Mouse (Mus musculus): ENCODE measurements around the gene Boll. TPM values are rescaled to one million over a fixed set of nuclear protein-coding genes. Genes with fewer than 3 reads are reported as not detected.

Gene Boll
- polyA plus RNA-seq, 1 experiment from 2014 or later, result 0.07 TPM

DNA sequence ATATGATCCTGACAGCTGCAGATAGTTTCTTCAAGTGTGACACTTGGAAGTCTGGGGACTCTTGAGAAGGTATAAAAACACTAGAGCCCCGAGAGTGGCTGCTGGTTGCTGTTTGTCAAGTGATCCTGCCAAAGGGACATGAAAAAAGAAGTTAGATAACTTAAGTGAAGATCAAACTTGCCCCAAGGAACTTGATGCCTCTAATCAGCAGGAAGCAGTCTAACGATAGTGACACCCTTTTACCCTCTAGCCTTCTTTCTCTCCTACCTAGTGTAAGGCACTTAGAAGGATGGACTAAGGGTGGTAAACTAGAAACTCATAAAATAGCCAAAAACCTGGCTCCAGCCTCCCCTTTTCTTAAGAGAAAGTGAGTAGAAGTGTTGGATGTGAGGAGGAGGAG lies 98.9 kb downstream of the Boll start:
- no peak for ATAC-seq
- H3K9me3 ChIP-seq (ENCODE audit: low read length), result no peaks in the 10 kb centered on the region
- H3K4me1 ChIP-seq (ENCODE audit: insufficient read depth), result no peaks in the 10 kb centered on the region
- H3K4me3 ChIP-seq (ENCODE audit: low read depth, low read length), result no peak overlapping the region
- H3K4me2 ChIP-seq (ENCODE audit: low read depth, low read length), result no peak overlapping the region
- WGBS (ENCODE audit: insufficient replicate concordance), result 22% methylated on average over 2 of the region's 2 CpGs
- H3K36me3 ChIP-seq (replicated peaks; ENCODE audit: insufficient read depth, low read length), result no peaks in the 10 kb centered on the region
- no peaks in the 10 kb centered on the region for H3K27me3 ChIP-seq (ENCODE audit: insufficient read depth, low read length)
- TF ChIP-seq CTCF (IDR thresholded peaks at IDR 0.05; ENCODE audit: low read depth) (no peak), EP300 (IDR thresholded peaks at IDR 0.05; ENCODE audit: low read depth) (no peak)
- H3K9ac ChIP-seq (replicated peaks), result no peak overlapping the region
- H3K27ac ChIP-seq (ENCODE audit: low read depth), result no peak overlapping the region
- DNase-seq, result no peak

DNA sequence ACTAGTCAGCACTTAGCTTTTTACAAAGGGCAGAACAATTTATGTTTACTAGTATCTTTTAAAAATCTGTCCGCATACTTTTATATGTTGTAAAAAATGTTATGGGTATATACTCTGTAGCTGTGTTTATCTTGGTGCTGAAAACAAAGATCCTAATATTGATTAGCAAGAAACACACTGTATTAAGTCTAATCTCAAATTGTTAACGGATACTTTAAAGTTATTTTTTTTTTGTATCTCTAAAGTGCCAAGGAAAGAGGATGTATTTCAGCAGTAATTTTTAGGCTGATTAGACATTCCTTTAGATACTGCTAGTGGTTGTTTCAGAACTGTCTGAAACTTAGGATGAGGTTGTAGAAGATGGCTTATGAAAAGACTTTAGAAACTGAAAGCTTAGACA lies 116.9 kb downstream of the Boll start:
- Histone ChIP-seq H3K4me1 (ENCODE audit: insufficient read depth) (no peaks in the 10 kb centered on the region), H3K27ac (ENCODE audit: low read depth) (no peak overlapping the region), H3K4me3 (ENCODE audit: low read depth, low read length) (no peak overlapping the region), H3K9me3 (ENCODE audit: low read length) (no peaks in the 10 kb centered on the region), H3K36me3 (replicated peaks; ENCODE audit: insufficient read depth, low read length) (0 out of 2 replicates have a peak, but pooled peaks cover 2% of the 10 kb centered on the region), H3K27me3 (ENCODE audit: insufficient read depth, low read length) (no peaks in the 10 kb centered on the region), H3K4me2 (ENCODE audit: low read depth, low read length) (no peak overlapping the region), H3K9ac (replicated peaks) (no peak overlapping the region)
- WGBS (ENCODE audit: insufficient replicate concordance), result 70% methylated on average over 2 of the region's 2 CpGs
- DNase-seq (no peak), ATAC-seq (no peak)
- no peak for TF ChIP-seq CTCF (IDR thresholded peaks at IDR 0.05; ENCODE audit: low read depth)
- no peak for TF ChIP-seq EP300 (IDR thresholded peaks at IDR 0.05; ENCODE audit: low read depth)

DNA sequence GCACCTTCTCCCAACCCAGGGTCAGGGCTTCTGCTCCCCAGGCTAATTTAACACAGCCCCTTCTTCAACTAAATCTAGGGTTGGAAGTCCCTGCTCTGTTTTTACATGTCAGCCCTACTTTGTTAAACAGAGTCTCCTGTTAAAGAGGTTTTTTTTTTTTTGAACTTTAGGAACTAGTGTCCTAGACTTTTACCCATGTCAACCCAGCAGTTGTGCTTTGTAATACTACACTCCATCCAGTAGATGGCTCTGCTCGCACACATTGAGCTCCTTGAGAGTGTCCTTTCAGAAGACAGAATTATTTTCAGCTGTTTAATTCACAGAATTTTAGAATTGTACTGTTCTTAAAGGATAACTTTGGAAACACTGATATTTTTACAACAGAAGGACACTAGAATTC lies 124.0 kb downstream of the Boll start:
- TF ChIP-seq EP300 (IDR thresholded peaks at IDR 0.05; ENCODE audit: low read depth), result no peak
- TF ChIP-seq CTCF (IDR thresholded peaks at IDR 0.05; ENCODE audit: low read depth), result peak; percentile 88
- ATAC-seq, result no peak
- Histone ChIP-seq H3K9ac (replicated peaks) (no peak overlapping the region), H3K27ac (ENCODE audit: low read depth) (no peak overlapping the region), H3K4me3 (ENCODE audit: low read depth, low read length) (peak overlapping the region; percentile 85), H3K9me3 (ENCODE audit: low read length) (no peaks in the 10 kb centered on the region), H3K4me1 (ENCODE audit: insufficient read depth) (peaks cover 17% of the 10 kb centered on the region), H3K36me3 (replicated peaks; ENCODE audit: insufficient read depth, low read length) (0 out of 2 replicates have a peak, but pooled peaks cover 2% of the 10 kb centered on the region), H3K27me3 (ENCODE audit: insufficient read depth, low read length) (no peaks in the 10 kb centered on the region), H3K4me2 (ENCODE audit: low read depth, low read length) (peak overlapping the region; percentile 100)
- DNase-seq, result peak; percentile 38
- 2% methylated on average over 1 of the region's 1 CpGs for WGBS (ENCODE audit: insufficient replicate concordance)

DNA sequence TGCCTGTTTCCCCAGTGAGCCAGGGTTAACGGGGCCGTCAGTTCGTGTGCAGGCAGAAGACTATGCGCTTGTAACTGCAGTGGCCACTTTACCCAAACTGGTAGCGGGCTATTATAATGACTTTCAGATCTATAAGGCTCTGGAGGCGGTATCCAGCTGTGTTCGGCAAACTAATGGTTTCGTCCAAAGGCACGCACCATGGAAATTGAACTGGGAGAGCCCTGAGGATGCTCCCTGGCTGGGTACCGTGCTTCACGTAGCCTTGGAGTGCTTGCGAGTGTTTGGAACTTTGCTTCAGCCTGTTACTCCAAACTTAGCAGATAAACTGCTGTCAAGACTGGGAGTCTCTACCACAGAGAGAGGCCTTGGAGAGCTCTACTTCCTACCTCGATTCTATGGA lies 124.8 kb downstream of the Boll start:
- 0 out of 2 replicates have a peak, but pooled peaks cover 2% of the 10 kb centered on the region for H3K36me3 ChIP-seq (replicated peaks; ENCODE audit: insufficient read depth, low read length)
- H3K4me3 ChIP-seq (ENCODE audit: low read depth, low read length), result peak overlapping the region; percentile 85
- ATAC-seq, result no peak
- H3K27ac ChIP-seq (ENCODE audit: low read depth), result no peak overlapping the region
- peak overlapping the region; percentile 100 for H3K4me2 ChIP-seq (ENCODE audit: low read depth, low read length)
- DNase-seq, result no peak
- WGBS (ENCODE audit: insufficient replicate concordance), result 24% methylated on average over 13 of the region's 13 CpGs
- H3K9ac ChIP-seq (replicated peaks), result peak overlapping the region; percentile 81
- H3K9me3 ChIP-seq (ENCODE audit: low read length), result no peaks in the 10 kb centered on the region
- TF ChIP-seq EP300 (IDR thresholded peaks at IDR 0.05; ENCODE audit: low read depth) (no peak), CTCF (IDR thresholded peaks at IDR 0.05; ENCODE audit: low read depth) (no peak)
- no peaks in the 10 kb centered on the region for H3K27me3 ChIP-seq (ENCODE audit: insufficient read depth, low read length)
- H3K4me1 ChIP-seq (ENCODE audit: insufficient read depth), result peaks cover 17% of the 10 kb centered on the region

DNA sequence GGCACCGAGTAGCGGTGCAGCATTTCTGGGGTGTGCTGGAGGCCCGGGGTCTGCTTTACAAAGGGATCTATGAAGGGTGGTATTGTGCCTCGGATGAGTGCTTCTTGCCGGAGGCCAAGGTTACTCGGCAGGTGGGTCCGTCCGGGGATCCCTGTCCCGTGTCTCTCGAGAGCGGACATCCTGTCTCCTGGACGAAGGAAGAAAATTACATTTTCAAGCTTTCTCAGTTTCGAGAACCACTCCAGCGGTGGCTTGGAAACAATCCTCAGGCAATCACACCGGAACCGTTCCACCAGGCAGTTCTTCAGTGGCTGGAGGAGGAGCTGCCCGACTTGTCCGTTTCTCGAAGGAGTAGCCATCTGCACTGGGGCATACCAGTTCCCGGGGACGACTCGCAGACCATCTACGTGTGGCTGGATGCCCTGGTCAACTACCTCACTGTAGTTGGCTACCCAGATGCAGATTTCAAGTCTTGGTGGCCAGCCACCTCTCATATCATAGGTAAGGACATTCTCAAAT lies 125.6 kb downstream of the Boll start:
- no peak for ATAC-seq

DNA sequence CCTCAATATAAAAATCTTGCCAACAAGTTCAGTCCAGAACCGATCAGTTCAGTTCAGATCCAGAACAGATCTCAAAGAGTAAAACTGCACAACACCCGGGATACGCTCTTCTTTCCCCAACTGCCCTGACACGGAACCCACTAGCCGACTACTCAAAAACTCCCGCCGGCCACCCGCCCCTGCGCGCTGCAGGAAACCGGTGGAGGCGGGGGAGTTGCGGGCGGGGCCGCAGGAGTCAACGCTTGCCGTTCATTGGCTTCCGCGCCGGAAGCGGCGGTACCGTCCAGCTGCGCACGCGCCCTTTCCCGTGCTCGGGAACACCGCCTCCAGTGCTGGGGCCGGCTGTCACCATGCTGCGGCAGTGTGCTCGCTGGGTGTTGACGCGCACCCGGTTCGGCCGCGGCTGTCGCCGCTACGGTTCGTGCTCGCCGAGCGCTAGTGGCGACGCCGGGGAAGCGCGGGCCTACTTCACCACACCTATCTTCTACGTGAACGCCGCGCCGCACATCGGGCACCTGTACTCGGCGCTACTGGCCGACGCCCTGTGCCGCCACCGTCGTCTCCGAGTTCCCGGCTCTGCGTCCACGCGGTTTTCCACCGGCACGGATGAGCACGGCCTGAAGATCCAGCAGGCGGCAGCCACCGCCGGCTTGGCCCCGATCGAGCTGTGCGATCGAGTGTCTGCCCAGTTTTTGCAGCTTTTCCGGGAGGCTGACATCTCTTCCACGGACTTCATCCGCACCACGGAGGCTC lies 126.2 kb downstream of the Boll start, which contains the start of gene Mars2:
Gene Mars2 (plus strand): TSS at position 288 of the 753 bp plus-strand sequence.
- WGBS (ENCODE audit: insufficient replicate concordance), result under 1% methylated on average over 77 of the region's 82 CpGs
- Histone ChIP-seq H3K27me3 (ENCODE audit: insufficient read depth, low read length) (no peaks in the 10 kb centered on the region), H3K9me3 (ENCODE audit: low read length) (no peaks in the 10 kb centered on the region), H3K27ac (ENCODE audit: low read depth) (peak within 1 kb of the TSS; percentile 74), H3K4me2 (ENCODE audit: low read depth, low read length) (peak within 1 kb of the TSS; percentile 100), H3K36me3 (replicated peaks; ENCODE audit: insufficient read depth, low read length) (0 out of 2 replicates have a peak, but pooled peaks cover 2% of the 10 kb centered on the region), H3K9ac (replicated peaks) (peak within 1 kb of the TSS; percentile 81), H3K4me1 (ENCODE audit: insufficient read depth) (peaks cover 17% of the 10 kb centered on the region), H3K4me3 (ENCODE audit: low read depth, low read length) (peak within 1 kb of the TSS; percentile 85)
- TF ChIP-seq CTCF (IDR thresholded peaks at IDR 0.05; ENCODE audit: low read depth) (peak; percentile 49), EP300 (IDR thresholded peaks at IDR 0.05; ENCODE audit: low read depth) (0 out of 2 replicates have a peak, but pooled peaks have one; percentile 12)
- DNase-seq, result peak; percentile 97
- peak; percentile 99 for ATAC-seq

More for the DNA sequence above, 125.6 kb downstream of the Boll start:
- under 1% methylated on average over 23 of the region's 23 CpGs for WGBS (ENCODE audit: insufficient replicate concordance)
- Histone ChIP-seq H3K27ac (ENCODE audit: low read depth) (peak overlapping the region; percentile 74), H3K9me3 (ENCODE audit: low read length) (no peaks in the 10 kb centered on the region), H3K36me3 (replicated peaks; ENCODE audit: insufficient read depth, low read length) (0 out of 2 replicates have a peak, but pooled peaks cover 2% of the 10 kb centered on the region), H3K4me2 (ENCODE audit: low read depth, low read length) (peak overlapping the region; percentile 100), H3K4me3 (ENCODE audit: low read depth, low read length) (peak overlapping the region; percentile 85), H3K27me3 (ENCODE audit: insufficient read depth, low read length) (no peaks in the 10 kb centered on the region), H3K4me1 (ENCODE audit: insufficient read depth) (peaks cover 17% of the 10 kb centered on the region), H3K9ac (replicated peaks) (peak overlapping the region; percentile 81)
- no peak for DNase-seq
- TF ChIP-seq CTCF (IDR thresholded peaks at IDR 0.05; ENCODE audit: low read depth) (no peak), EP300 (IDR thresholded peaks at IDR 0.05; ENCODE audit: low read depth) (no peak)
